Mouse (Mus musculus) thymus, postnatal 14 days (tissue): ENCODE data around the gene Ctsc.
A peak's percentile ranks its signal among the peaks of the same experiment; 100 is the strongest.

Experiments used
- DNase-seq: peaks from one replicate; pipeline ENCODE4 v3.0.0; 2021

Ctsc gene

DNA sequence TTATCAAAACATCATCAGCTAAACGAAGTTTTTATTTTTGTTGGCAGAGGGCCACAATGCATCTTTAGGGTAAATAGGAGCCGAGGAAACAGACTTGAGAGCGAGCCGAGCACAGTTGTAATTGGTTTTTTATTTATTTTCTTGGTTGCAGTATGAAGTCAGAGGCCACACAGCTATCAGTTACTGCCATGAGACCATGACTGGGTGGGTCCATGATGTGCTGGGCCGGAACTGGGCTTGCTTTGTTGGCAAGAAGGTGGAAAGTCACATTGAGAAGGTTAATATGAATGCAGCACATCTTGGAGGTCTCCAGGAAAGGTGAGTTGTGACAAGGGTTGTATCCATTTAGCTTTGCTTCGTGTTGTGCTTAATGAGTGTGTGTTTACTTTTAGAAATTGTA, 19.0 kb downstream of the Ctsc start:
- no peak for DNase-seq

DNA sequence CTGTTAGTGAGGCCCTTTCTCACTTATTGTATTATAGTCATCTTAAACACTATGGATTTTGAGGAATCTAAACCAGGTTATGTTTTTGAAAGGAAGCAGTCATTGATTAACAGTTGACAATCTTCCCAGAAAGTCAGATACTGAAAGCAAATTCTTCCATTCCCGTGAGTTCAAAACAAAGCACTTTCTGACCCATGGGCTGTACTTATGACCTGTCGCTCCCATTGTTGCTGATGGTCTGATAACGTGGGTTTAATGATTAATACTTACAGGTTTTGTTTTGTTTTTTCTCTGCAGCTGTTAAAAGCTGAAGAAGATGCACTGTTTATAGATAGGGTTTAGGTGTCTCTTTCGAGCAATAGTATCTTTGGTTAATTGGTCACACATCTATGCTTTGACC, 27.9 kb downstream of the Ctsc start:
- no peak for DNase-seq

DNA sequence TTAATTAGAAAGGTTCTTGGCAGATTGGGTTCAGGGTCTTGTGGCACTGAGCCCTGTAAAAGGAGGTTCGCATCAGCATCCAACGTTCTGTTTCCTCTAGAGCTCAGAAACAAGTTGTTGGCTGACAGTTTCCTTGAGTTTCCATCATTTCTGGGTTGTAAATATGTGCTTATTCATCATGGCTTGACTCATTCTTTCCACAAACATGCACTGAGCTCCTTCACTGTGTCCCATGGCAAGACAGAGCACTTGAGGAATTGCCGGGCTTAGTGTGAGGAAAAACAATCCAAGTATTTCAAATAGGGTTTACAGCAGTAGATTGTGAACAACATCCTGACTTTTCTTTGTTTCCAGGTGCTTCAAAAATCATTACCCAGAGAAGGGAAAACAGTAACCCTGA, 28.8 kb downstream of the Ctsc start:
- DNase-seq, result no peak

DNA sequence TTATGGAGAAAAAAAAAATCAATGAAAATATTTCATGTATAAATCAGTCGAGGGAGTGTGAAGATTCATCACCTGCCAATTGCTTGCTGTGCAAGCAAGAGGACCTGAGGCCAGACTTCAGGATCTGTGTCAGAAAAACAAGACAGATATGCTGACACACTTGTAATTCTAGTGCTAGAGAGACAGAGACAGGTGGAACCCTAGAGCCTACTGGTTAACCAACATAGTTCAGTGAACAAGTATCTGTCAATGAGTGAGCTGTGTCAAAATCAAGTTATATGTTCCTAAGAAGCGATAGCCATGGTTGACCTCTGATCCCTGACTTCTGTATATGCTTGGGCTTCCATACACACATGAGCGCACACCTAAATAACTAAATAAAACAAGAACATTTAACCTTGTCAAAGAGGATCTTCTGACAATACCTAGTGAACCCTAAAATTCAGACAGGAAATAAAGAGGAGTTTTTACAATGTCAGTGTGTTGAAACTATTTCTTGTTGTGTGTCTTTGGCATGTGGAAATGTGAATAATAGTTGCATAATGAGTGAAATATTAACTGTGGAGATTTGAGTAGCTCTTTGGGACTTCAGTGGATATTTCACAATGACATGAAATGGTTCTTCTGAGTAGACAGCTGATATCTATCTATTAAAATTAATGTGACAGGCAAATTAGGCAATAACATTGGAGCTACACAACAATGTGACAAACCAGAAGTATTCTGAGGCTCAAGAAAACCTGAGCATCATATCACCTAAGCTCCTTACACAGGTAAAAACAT, 32.7 kb downstream of the Ctsc start:
- DNase-seq, result no peak

DNA sequence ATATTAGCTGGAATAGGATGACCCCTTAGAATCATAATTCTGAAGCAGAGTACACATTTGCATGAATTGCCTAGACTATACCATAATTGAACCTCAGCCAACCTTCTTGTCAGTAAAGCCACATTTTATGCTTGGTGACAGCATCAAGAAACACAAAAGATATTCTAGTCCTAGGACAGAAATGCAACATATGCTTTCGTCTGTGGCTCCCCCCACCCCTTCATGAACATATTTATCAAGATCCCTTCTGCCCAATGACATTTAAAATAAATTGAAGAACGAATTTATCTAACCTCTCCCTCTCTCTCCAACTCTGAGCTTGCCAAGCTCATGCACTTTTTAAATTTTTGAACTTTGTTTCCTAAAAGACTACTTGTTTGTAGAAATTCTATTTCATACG, 38.5 kb downstream of the Ctsc start:
- no peak for DNase-seq

DNA sequence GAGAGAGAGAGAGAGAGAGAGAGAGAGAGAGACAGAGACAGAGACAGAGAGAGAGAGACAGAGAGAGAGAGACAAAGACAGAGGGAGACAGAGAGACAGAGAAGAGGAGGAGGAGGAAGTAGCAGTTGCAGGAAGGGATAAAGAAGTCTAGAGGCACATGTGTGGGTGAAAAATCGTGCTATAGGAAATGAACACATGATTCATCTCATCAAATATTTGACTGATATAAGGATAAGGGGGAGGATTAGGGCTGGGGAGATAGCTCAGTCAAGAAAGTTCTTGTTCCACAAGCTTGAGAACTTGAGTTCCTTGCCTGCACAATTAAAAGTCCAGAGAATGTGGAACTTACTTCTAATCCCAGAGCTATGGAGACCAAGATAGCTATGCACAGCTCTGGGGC, 40.6 kb downstream of the Ctsc start:
- no peak for DNase-seq

DNA sequence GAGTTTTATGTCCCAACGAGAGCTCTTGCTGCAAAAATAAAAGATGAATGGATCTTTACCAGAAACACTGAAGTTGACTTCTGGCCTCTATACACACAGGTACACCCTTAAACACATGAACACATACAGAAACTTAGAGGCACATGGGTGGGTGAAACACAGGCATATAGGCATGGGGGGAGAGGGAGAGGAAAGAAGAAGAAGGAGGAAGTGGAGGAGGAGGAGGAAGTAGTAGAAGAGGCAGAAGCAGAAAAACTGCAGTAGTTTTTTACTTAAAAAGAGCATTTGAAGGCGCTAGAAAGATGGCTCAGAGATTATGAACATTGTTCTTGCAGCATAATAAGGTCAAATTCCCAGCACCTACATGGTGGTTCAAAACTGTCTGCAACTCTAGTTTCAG, 41.0 kb downstream of the Ctsc start:
- no peak for DNase-seq

DNA sequence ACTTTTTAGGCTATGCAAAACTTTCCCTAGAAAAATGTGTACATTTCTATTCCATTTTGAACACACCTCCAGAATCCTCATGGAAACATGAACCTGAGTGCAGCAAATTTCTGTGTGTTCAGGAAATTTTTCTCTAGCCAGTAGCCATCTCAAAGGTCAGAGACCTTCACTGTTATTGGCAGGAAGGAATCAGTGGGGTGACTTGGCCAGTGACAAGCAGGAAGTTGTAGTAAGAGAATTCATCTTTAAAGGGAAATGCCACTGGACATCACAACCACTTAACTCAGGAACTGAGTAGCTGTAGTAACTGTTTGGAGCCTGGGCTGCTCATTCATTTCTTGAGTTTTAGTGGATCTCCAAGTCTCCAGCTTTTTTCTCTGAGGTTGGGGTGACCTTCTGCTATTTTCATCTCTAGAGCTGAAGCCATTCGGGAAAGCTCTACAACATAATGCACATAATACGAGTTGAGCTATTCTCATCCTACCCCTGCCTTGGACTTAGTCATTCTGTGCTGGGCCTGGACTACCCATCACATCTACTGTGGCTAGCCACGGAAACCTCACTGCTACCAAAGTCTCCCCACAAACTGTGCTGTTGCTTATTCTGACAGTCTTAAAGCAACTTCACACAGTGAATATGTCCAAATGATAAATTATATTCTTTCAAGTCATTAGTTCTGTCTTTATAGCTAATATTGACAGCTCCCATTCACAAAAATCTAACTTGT, 41.7 kb downstream of the Ctsc start:
- DNase-seq, result no peak

DNA sequence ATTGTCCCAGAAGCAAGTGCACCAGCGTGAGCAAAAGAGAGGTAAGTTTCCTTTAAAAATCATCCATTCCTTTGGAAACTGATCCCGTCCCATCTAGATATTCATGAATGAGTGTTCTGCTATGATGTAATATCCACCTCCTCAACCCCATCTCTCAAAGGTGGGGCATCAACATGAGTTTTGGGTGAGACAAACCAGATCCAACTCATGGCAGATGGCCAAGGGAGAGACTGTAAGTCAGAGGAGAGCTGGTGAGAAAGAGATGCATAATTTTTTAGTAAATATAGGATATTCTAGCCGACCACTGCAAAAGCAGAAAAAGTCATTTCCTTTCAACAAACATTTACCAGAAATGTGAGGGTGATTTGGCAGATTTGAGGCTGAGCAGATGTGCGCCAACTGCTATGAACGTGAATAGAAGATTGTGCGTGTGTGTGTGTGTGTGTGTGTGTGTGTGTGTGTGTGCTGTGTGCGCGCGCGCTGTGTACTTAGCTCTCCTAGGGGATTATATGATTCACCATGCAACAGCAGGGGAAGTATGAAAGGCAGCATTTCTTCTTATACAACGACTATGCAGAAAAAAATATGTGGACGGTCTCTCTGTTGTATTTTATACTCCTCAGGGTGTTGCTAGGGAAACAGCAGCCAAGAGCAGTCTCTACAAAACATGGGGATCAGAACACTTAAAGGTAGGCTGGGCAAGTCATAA, 42.9 kb downstream of the Ctsc start:
- DNase-seq, result peak; percentile 18

DNA sequence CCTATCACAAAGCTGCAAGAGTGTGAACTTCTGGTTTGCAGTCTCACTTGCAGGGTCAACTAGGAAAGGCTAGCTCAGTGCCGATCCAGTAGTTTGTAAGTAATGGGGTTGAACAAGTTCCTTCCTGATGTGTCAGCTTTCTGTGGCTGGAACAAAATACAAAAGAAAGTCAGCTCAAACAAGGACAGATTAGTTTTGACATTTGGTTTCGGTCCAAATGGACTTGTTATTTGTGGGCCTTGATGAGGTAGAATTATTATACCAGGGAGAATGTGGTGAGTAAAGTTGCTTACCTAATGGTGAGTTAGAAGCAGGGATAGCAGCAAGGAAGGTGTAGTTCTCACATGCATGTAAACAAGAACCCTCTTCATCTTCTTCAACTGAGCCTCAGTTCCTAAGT, 44.5 kb downstream of the Ctsc start:
- DNase-seq, result no peak

DNA sequence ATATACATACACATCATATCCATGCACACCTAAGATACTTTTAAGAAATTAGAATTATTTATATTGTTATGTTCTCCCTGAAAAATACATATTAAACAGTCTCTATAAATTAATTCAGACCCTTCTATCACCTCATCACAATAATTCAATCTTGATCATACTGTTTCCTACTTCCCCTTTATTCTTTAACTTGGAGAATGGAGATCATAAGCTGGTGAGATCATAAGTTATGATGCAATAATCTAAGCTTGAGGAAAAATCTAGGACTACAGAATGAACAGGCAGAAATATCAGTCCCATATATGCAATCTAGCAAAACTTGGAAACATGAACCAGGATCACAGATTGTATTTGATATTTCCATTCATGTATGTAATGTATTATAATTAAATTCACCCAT, 49.6 kb downstream of the Ctsc start:
- DNase-seq, result no peak

DNA sequence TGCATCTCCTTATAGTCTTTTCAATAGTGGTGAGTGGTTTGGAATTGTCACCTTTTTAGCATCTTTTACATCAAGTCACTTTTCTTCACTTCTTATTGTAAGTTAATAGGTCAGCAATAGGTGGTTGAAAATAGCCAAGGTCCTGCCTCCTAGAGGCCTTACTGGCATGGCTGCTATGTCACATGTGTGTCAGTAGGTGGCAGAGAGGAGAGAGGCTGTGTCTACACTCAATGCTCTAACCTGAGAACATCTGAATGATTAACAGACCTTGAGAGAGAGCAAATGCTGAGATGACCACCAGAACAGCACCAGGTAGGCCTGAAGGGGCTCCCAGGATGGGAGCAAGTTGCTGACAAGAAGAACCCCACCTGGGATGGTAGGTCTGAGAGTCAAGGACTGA, 65.9 kb downstream of the Ctsc start:
- DNase-seq, result peak; percentile 22

DNA sequence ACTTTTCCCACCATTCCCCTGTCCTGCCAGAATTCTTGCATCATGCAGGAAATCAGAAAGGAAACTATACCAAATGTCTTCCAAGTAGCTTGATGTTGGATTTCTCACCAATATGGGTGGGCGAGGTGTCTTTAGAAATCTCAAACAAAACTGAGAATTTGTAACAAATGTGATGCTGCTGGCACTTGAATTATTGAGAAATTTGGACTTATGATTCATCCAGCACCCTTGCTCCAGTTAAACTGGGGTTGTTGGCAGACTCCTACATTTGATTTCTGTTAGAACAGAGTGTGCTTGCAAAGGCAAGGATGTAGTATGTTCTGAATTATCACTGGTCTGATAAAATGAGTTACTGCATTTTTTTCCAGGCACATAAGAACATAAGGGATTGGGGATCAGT, 68.2 kb downstream of the Ctsc start:
- DNase-seq, result no peak

DNA sequence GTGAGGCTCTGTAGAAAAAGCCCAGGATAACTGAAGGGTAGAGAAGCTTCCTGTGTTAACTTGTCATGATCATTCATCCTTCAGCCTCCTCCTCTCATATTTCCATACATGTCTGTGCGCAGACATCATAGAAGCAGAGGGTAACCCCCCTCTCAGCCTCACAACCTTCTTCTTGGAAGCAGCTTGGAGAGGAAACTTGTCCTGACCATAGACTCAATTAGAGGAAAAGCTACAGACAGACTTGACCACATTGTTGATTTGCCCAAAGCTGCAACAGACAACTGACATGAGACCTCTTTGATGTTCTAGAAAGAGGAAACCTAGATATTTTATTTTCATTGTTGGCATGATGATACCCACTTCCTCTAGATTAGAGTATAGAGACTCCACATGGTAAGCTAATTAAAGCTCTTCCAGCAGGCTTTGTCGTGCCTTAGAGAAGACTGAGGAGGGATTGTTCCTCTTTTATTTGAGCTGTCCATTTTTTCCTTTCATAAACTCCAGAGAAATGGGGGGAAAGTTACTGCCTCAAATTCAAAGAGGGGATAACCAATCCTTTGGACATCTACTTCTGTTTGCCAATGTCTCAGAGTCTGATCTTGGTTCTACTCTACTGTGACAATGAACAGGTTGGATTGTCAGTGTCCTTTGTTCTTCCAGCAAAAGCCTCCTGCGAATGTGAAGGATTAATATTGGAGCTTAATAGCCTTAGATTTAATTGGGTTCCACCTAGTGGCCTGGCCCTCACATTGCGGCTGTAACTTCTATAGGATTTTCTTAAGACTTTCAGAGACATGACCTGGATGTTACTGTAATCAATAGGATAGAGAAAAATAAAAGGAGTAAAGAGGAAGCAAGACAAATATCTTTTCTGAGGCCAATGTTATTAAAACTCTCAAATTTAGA, 79.2 kb downstream of the Ctsc start:
- DNase-seq, result peak; percentile 19

DNA sequence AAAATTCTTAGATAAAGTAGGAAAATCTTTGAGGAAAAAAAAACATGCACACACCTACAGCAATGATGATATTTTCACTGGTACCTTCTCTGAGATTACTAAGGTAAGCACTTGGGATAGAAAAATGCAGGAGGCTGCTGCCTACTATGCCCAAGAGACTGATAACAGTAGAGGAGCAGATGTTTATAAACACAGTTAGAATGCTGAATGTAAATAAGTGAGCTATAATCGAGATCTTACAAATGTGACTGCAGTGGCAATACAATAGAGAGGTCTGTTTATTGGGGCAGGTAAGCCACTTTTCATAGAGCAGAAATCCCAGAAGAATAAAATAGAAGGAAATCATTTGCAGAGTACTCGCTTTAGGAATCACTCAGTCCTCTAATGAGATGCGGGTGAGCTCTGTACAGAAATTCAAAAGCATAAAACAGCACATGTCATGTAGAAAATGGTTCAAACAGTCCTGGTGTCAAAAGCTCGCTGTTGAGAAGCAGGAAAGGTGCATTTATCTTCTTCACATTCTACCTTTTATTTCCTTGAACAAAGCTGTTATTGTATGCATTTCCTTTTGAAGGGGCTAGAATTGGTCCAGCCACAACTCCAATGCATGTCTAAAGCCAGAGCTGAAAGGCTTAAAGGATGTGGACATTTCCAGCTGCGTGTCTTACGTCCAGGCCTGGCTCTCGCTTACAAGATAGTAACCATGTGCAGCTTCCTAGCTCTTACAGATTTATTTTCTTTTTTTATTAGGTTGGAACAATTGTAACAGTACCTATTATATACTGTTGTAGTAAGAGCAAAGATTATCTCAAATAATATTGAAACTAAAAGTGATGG, 80.4 kb downstream of the Ctsc start:
- no peak for DNase-seq
